Mouse (Mus musculus): ENCODE measurements around the gene Ikzf4. TPM values are rescaled to one million over a fixed set of nuclear protein-coding genes. Genes with fewer than 3 reads are reported as not detected.

Gene Ikzf4
- 2.9 and 3.5 TPM in 2 replicates for polyA plus RNA-seq (2016; fragmentation: Nextera tagmentation; extraction: Ambion mirVana)

- WGBS: 3% methylated on average over 36 of the region's 36 CpGs
- Histone ChIP-seq H3K27ac (replicated peaks) (peak within 1 kb of the TSS; percentile 83), H3K4me1 (peaks cover 39% of the 10 kb centered on the region), H3K9me3 (no peaks in the 10 kb centered on the region), H3K4me3 (peak within 1 kb of the TSS; percentile 66), H3K27me3 (replicated peaks; ENCODE audit: low read depth, poor library complexity, severe bottlenecking) (peaks cover 22% of the 10 kb centered on the region), H3K36me3 (replicated peaks) (peaks cover 20% of the 10 kb centered on the region)
- DNase-seq (ENCODE audit: low spot score): peak; percentile 68
These were observed at the start of gene Ikzf4 for GRCm38 (mm10) chr10:128645111-128646011. Gene Ikzf4, minus strand, starts transcription at chr10:128645991.

DNA sequence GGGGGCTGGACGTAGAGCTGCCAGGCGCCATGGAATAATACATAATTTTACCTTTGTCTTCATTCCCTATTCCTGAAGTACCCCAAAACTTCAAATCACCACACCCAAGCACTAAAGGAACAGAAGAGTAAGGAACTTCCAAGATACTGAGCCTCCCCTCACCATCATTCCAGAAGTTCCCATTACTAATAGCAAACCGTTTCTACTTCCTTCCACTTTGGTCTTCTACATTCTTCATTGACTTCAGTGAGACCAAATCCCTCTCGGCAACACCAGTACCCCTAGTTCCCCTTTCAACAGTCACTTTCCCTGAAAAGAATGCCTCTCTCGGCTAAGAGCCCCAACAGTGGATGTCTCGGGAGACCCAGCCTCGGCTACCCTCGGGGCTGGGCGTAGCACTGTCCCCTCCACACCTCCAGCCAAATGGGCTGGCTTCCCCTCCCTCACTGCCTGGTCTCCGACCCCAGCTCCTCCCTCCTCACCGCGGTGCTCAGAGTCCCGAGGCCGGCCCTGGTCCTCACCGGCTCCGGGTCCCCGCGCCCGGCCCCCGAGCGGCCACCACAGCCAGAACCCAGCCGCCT, 49.7 kb upstream of the Ikzf4 start:
- H3K4me3 ChIP-seq: peak overlapping the region; percentile 69
- under 1% methylated on average over 22 of the region's 22 CpGs for WGBS
- peaks cover 33% of the 10 kb centered on the region for H3K36me3 ChIP-seq (replicated peaks)
- H3K27me3 ChIP-seq (replicated peaks; ENCODE audit: low read depth, poor library complexity, severe bottlenecking): no peaks in the 10 kb centered on the region
- H3K4me1 ChIP-seq: peaks cover 14% of the 10 kb centered on the region
- peak overlapping the region; percentile 96 for H3K27ac ChIP-seq (replicated peaks)
- DNase-seq (ENCODE audit: low spot score): no peak
- no peaks in the 10 kb centered on the region for H3K9me3 ChIP-seq

GRCm38 (mm10) chr10:128674469-128675008, 28.7 kb upstream of the Ikzf4 start:
- H3K9me3 ChIP-seq: no peaks in the 10 kb centered on the region
- H3K4me1 ChIP-seq: peaks cover 22% of the 10 kb centered on the region
- H3K36me3 ChIP-seq (replicated peaks): peaks cover 19% of the 10 kb centered on the region
- H3K27me3 ChIP-seq (replicated peaks; ENCODE audit: low read depth, poor library complexity, severe bottlenecking): peaks cover 33% of the 10 kb centered on the region
- WGBS: 3% methylated on average over 9 of the region's 9 CpGs
- H3K4me3 ChIP-seq: peak overlapping the region; percentile 74
- 0 out of 2 replicates have a peak overlapping the region, but pooled peaks have one; percentile 74 for H3K27ac ChIP-seq (replicated peaks)
- no peak for DNase-seq (ENCODE audit: low spot score)

GRCm38 (mm10) chr10:128673763-128674468, 28.1 kb upstream of the Ikzf4 start, which contains the start of gene Suox:
Gene Suox, minus strand, starts transcription at chr10:128674073.
- peak within 1 kb of the TSS; percentile 74 for H3K27ac ChIP-seq (replicated peaks)
- WGBS: under 1% methylated on average over 60 of the region's 60 CpGs

DNA sequence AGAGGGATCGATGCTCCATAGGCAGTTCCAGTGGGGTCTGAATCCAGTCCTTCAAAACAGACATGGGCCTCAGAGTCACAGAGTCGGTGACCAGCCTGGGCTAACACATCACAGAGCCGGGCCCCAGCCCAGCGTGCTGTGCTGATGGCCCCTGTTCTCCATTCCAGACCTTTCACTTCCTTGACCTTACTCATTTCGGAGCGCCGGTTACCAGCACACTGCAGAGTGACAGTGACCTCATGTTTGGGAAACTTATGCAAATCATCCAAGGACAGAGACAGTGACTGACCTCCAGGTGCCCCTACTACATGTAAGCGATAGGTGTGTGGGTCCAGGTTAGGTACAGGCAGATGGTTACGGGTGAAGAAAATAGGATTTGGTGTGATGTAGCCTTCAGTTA, 25.4 kb upstream of the Ikzf4 start:
- Histone ChIP-seq H3K27ac (replicated peaks) (no peak overlapping the region), H3K27me3 (replicated peaks; ENCODE audit: low read depth, poor library complexity, severe bottlenecking) (peaks cover 33% of the 10 kb centered on the region), H3K4me3 (0 out of 2 replicates have a peak overlapping the region, but pooled peaks have one; percentile 20), H3K9me3 (no peaks in the 10 kb centered on the region), H3K4me1 (peaks cover 35% of the 10 kb centered on the region), H3K36me3 (replicated peaks) (peaks cover 9% of the 10 kb centered on the region; the same call in 1 of the 2 replicates)
- DNase-seq (ENCODE audit: low spot score): no peak
- WGBS: 93% methylated on average over 9 of the region's 9 CpGs

More at GRCm38 (mm10) chr10:128673763-128674468, 28.1 kb upstream of the Ikzf4 start, which contains the start of gene Suox:
- Histone ChIP-seq H3K27me3 (replicated peaks; ENCODE audit: low read depth, poor library complexity, severe bottlenecking) (peaks cover 33% of the 10 kb centered on the region), H3K4me3 (peak within 1 kb of the TSS; percentile 74), H3K4me1 (peaks cover 27% of the 10 kb centered on the region), H3K36me3 (replicated peaks) (peaks cover 13% of the 10 kb centered on the region), H3K9me3 (no peaks in the 10 kb centered on the region)
- peak; percentile 95 for DNase-seq (ENCODE audit: low spot score)

GRCm38 (mm10) chr10:128668790-128669672, 23.2 kb upstream of the Ikzf4 start:
- H3K4me1 ChIP-seq: peaks cover 30% of the 10 kb centered on the region
- DNase-seq (ENCODE audit: low spot score): peak; percentile 86
- peak overlapping the region; percentile 89 for H3K4me3 ChIP-seq
- H3K27ac ChIP-seq (replicated peaks): peak overlapping the region; percentile 91
- H3K36me3 ChIP-seq (replicated peaks): peaks cover 9% of the 10 kb centered on the region; the same call in 1 of the 2 replicates
- WGBS: 1% methylated on average over 42 of the region's 42 CpGs
- no peaks in the 10 kb centered on the region for H3K9me3 ChIP-seq
- H3K27me3 ChIP-seq (replicated peaks; ENCODE audit: low read depth, poor library complexity, severe bottlenecking): peaks cover 33% of the 10 kb centered on the region

DNA sequence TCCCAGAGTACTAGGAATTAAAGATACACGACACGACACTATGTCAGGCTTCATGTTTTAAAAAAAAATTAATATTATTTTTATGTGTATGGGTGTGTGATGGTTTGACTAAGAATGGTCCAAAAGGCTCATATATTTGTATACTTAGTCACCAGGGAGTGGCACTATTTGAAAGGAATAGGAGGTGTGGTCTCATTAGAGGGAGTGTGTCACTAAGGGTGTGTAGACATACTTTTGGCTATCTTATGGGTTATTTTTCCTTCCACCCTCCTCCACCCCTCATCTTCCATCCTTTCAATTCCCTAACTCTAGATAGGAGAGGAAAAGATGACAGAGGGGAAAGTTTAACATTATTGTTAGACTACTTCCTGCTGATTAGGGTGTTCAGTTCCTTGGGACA, 20.0 kb upstream of the Ikzf4 start:
- WGBS: 93% methylated on average over 2 of the region's 2 CpGs

DNA sequence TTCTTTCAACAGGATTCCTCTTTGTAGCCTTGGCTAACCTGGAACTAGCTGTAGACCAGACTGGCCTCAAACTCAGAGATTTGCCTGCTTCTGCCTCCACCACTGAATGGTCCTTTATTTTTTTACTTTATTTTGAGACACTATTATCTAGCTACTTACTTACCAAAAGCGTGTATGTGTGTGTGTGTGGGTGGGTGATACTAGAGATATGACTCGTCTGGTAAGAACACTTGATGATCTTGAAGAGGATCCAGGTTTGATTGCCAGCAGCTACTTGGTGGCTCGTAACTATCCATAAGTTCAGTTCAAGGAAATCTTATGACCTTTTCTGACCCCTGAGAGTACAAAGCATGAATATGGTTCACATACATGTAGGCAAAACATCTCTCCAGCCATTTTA, 19.5 kb upstream of the Ikzf4 start:
- Histone ChIP-seq H3K27me3 (replicated peaks; ENCODE audit: low read depth, poor library complexity, severe bottlenecking) (peaks cover 3% of the 10 kb centered on the region), H3K4me3 (no peak overlapping the region), H3K36me3 (replicated peaks) (no peaks in the 10 kb centered on the region), H3K4me1 (peaks cover 14% of the 10 kb centered on the region), H3K27ac (replicated peaks) (no peak overlapping the region), H3K9me3 (no peaks in the 10 kb centered on the region)
- DNase-seq (ENCODE audit: low spot score): no peak
- 86% methylated on average over 3 of the region's 3 CpGs for WGBS

More for the DNA sequence above, 20.0 kb upstream of the Ikzf4 start:
- no peak overlapping the region for H3K27ac ChIP-seq (replicated peaks)
- no peak for DNase-seq (ENCODE audit: low spot score)
- peaks cover 8% of the 10 kb centered on the region for H3K27me3 ChIP-seq (replicated peaks; ENCODE audit: low read depth, poor library complexity, severe bottlenecking)
- H3K4me3 ChIP-seq: no peak overlapping the region
- H3K36me3 ChIP-seq (replicated peaks): no peaks in the 10 kb centered on the region
- no peaks in the 10 kb centered on the region for H3K9me3 ChIP-seq
- H3K4me1 ChIP-seq: peaks cover 14% of the 10 kb centered on the region

DNA sequence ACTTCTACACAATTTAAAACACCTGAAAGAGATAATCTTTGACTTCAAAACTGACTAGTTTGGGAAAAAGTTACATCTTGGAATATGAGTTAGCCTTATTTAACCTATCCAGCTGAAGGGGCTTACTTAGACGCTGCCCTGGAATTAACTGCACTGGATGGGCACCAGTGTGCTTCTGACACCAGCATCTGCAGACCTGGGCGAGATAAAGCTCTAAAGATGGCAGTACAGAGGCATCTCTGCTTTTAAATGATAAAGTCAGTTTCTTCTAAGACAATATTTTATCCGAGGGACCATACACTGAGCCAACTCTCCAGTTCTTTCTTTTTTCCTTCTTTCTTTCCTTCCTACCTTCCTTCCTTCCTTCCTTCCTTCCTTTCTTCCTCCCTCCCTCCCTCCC, 19.0 kb upstream of the Ikzf4 start:
- WGBS: 78% methylated on average over 3 of the region's 3 CpGs
- H3K9me3 ChIP-seq: no peaks in the 10 kb centered on the region
- no peaks in the 10 kb centered on the region for H3K36me3 ChIP-seq (replicated peaks)
- H3K4me1 ChIP-seq: peaks cover 15% of the 10 kb centered on the region
- no peaks in the 10 kb centered on the region for H3K27me3 ChIP-seq (replicated peaks; ENCODE audit: low read depth, poor library complexity, severe bottlenecking)
- DNase-seq (ENCODE audit: low spot score): no peak
- H3K27ac ChIP-seq (replicated peaks): no peak overlapping the region
- no peak overlapping the region for H3K4me3 ChIP-seq

DNA sequence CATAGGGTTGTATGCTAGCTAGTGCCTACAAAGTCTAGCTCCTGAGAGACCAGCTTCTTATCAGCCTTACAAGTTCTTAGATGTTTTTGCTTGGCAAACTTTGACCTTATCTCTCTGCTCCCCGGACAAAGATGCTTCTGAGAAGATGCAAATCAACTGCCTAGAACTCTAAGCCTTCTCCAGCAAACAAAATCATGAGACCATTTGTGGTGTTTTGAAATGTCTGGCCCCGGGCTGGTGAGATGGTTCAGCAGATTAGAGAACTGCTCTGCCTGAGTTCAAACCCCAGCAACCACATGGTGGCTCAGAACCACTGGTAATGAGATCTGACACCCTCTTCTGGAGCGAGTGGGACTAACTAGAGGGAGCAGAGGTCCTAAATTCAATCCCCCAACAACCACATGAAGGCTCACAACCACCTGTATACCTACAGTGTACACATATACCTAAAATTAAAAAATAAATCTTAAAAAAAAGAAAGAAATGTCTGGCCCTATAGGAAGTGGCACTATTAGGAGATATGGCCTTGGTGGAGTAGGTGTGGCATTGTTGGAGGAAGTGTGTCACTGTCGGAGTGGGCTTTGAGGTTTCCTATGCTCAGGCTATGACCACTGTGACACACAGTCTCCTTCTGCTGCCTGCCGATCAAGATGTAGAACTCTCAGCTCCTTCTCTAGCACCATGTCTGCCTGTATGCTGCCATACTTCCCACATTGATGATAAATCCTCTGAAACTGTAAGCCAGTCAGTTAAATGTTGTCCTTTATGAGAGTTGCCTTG, 17.8 kb upstream of the Ikzf4 start:
- no peak overlapping the region for H3K4me3 ChIP-seq
- 69% methylated on average over 5 of the region's 5 CpGs for WGBS
- H3K9me3 ChIP-seq: no peaks in the 10 kb centered on the region
- no peak overlapping the region for H3K27ac ChIP-seq (replicated peaks)
- DNase-seq (ENCODE audit: low spot score): no peak
- H3K4me1 ChIP-seq: peaks cover 11% of the 10 kb centered on the region
- no peaks in the 10 kb centered on the region for H3K27me3 ChIP-seq (replicated peaks; ENCODE audit: low read depth, poor library complexity, severe bottlenecking)
- no peaks in the 10 kb centered on the region for H3K36me3 ChIP-seq (replicated peaks)

- H3K36me3 ChIP-seq (replicated peaks): no peaks in the 10 kb centered on the region
- peaks cover 6% of the 10 kb centered on the region; the same call in 1 of the 2 replicates for H3K4me1 ChIP-seq
- no peak overlapping the region for H3K4me3 ChIP-seq
- H3K27me3 ChIP-seq (replicated peaks; ENCODE audit: low read depth, poor library complexity, severe bottlenecking): no peaks in the 10 kb centered on the region
- no peak for DNase-seq (ENCODE audit: low spot score)
- no peaks in the 10 kb centered on the region for H3K9me3 ChIP-seq
- no peak overlapping the region for H3K27ac ChIP-seq (replicated peaks)
These were observed 16.7 kb upstream of the Ikzf4 start for GRCm38 (mm10) chr10:128662465-128662864.

All from embryonic facial prominence, embryonic 10.5 days (tissue).